Mouse (Mus musculus): ENCODE measurements at regions not wholly inside any gene's neighbourhood (a gene's known extent, or its start where the extent isn't known, plus 50 kb on each side); places are given as distances from the start of the nearest gene placed in this dataset.

DNA sequence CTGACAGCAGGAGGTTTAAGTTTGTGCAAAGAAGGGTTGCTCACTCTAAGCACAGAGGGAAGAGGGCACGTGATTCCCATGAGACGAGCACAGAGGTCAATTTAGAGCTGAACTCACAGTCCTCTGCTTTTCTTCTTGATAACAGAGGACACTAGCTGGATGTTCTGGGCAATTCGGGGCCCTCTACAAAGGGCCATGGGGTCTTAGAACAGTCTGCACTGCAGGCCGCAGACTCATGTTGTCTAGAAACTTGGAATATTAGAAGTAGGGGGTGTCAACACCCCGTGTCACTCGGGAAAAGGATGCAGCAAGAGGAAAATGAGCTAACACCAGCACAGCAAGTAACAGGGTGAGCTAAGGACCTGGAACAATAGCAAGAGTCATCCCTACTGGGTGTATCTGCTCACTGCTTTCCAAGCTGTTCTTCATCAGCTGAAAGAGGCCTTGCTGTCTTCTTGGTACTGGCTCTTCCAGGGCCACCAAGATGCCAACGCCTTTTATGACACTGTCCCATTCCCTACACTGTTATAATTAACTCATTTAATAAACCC, 58.5 kb upstream of the Gm45716 start:
- TF ChIP-seq CTCF (IDR thresholded peaks at IDR 0.05) (no peak), EP300 (IDR thresholded peaks at IDR 0.05) (no peak)
